Mouse (Mus musculus): ENCODE data around the gene C1rb.
"Not testable (repeated sequence)": the region's sequence is repeated elsewhere in the genome, so short reads cannot be mapped to it uniquely, and the experiment has no call there.

C1rb gene

GRCm38 (mm10) chr6:124570026-124570425 is at the start of gene C1rb:
Gene C1rb, plus strand, starts transcription at chr6:124570294.
- DNase-seq, result peak; percentile 39

- not testable (repeated sequence) for DNase-seq
Observed at GRCm38 (mm10) chr6:124522082-124522481, 48.0 kb upstream of the C1rb start.

- no peak for DNase-seq
Observed at GRCm38 (mm10) chr6:124527881-124528280, 42.2 kb upstream of the C1rb start.

- no peak for DNase-seq
Observed at GRCm38 (mm10) chr6:124531077-124531476, 39.0 kb upstream of the C1rb start.

GRCm38 (mm10) chr6:124536125-124536829 is 33.8 kb upstream of the C1rb start:
- not testable (repeated sequence) for DNase-seq

GRCm38 (mm10) chr6:124541176-124541575 is 28.9 kb upstream of the C1rb start:
- not testable (repeated sequence) for DNase-seq

GRCm38 (mm10) chr6:124542284-124542683 is 27.8 kb upstream of the C1rb start, which contains the start of gene C1s1:
Gene C1s1, minus strand, starts transcription at chr6:124542359.
- DNase-seq, result peak; percentile 35

- DNase-seq, result no peak
Observed at GRCm38 (mm10) chr6:124544466-124544865, 25.6 kb upstream of the C1rb start.

- DNase-seq, result no peak
Observed at GRCm38 (mm10) chr6:124545425-124545824, 24.7 kb upstream of the C1rb start.

GRCm38 (mm10) chr6:124547979-124548378 is 22.1 kb upstream of the C1rb start:
- not testable (repeated sequence) for DNase-seq

- no peak for DNase-seq
Observed at GRCm38 (mm10) chr6:124549023-124549550, 21.0 kb upstream of the C1rb start.

- no peak for DNase-seq
Observed at GRCm38 (mm10) chr6:124552766-124553165, 17.3 kb upstream of the C1rb start.

- DNase-seq, result not testable (repeated sequence)
Observed at GRCm38 (mm10) chr6:124555956-124556355, 14.1 kb upstream of the C1rb start.

GRCm38 (mm10) chr6:124561156-124561555 is 8.9 kb upstream of the C1rb start:
- DNase-seq, result not testable (repeated sequence)

- not testable (repeated sequence) for DNase-seq
Observed at GRCm38 (mm10) chr6:124561611-124562010, 8.5 kb upstream of the C1rb start.

- DNase-seq, result not testable (repeated sequence)
Observed at GRCm38 (mm10) chr6:124575155-124575678, 5.1 kb downstream of the C1rb start.

GRCm38 (mm10) chr6:124580155-124580554 is 10.1 kb downstream of the C1rb start:
- not testable (repeated sequence) for DNase-seq

- DNase-seq, result no peak
Observed at GRCm38 (mm10) chr6:124582231-124582630, 12.1 kb downstream of the C1rb start.

GRCm38 (mm10) chr6:124584935-124585334 is 14.8 kb downstream of the C1rb start:
- no peak for DNase-seq

- DNase-seq, result no peak
Observed at GRCm38 (mm10) chr6:124585761-124586160, 15.7 kb downstream of the C1rb start.

GRCm38 (mm10) chr6:124586266-124586665 is 16.2 kb downstream of the C1rb start:
- no peak for DNase-seq

GRCm38 (mm10) chr6:124588771-124589170 is 18.7 kb downstream of the C1rb start:
- DNase-seq, result no peak

GRCm38 (mm10) chr6:124592186-124592700 is 22.1 kb downstream of the C1rb start:
- no peak for DNase-seq

- no peak for DNase-seq
Observed at GRCm38 (mm10) chr6:124593121-124593520, 23.0 kb downstream of the C1rb start.

Measured in cerebellum, adult 11 months (tissue).